Mouse (Mus musculus): Measurements from ENCODE around the gene 4930404N11Rik. TPM values are rescaled to one million over a fixed set of nuclear protein-coding genes. Genes with fewer than 3 reads are reported as not detected.

The 4930404N11Rik gene
- polyA plus RNA-seq, 1 experiment from 2014 or later: 0.86 TPM

DNA sequence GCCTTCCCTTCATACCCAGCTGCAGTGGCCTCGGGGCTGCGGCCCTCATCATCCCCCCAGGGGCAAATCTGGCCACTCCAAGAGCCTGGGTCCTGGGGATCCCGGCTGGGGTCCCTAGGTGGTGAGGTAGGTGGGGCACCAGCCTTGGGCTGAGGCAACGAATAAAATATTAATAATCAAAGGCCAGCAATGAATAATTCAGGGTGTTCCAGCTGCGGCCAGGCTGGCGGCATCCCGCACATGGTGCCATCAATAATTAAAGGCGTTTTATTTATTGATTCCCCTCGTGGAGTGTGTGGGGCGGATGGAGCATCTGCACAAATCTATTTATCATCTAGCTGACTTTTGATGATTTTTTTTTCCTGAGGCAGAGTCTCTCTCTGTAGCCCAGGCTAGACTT lies 37.9 kb upstream of the 4930404N11Rik start:
- H3K4me3 ChIP-seq (replicated peaks; ENCODE audit: low read length): no peak overlapping the region
- no peaks in the 10 kb centered on the region for H3K9me3 ChIP-seq (ENCODE audit: control insufficient read depth, low read length)
- no peak overlapping the region; the same call in 1 of the 2 replicates for H3K27ac ChIP-seq (ENCODE audit: low read length)
- no peak for ATAC-seq
- no peaks in the 10 kb centered on the region for H3K27me3 ChIP-seq (replicated peaks; ENCODE audit: control insufficient read depth, insufficient read depth, low read length)
- peaks cover 58% of the 10 kb centered on the region for H3K4me1 ChIP-seq (replicated peaks; ENCODE audit: control insufficient read depth, insufficient read depth, low read length)
- no peak overlapping the region for H3K9ac ChIP-seq (replicated peaks; ENCODE audit: low read depth, low read length)
- WGBS: 62% methylated on average over 10 of the region's 10 CpGs
- no peak overlapping the region for H3K4me2 ChIP-seq (ENCODE audit: low read length)
- peaks cover 7% of the 10 kb centered on the region; the same call in 1 of the 2 replicates for H3K36me3 ChIP-seq (ENCODE audit: control insufficient read depth, insufficient read depth)

DNA sequence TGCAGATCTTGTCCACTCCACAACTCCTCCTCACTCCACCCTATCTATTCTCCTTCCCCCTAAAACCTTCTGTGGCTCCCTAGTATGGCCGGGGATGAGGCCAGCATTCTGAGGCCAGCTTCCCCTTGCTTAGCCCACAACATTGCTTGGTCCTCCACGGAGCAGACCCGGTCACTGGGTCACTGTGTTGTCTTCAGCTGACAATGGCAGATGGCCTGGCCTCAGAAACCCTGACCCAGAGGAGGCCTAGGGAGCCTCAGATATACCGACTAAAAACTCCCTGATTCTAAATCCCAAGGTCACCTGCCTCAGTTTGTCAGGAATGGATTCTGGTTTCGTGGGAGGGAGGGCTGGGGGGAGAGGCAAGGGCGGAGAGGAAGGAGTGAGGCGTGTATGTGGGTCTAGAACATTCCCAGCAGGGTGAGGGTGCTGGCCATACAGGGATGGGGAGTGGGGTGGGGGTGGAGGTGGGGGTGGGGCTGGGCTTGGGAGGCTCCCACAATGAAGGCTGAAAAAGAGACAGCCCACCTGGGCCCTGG lies 36.7 kb upstream of the 4930404N11Rik start:
- H3K4me2 ChIP-seq (ENCODE audit: low read length): no peak overlapping the region
- H3K4me3 ChIP-seq (replicated peaks; ENCODE audit: low read length): no peak overlapping the region
- H3K9ac ChIP-seq (replicated peaks; ENCODE audit: low read depth, low read length): peak overlapping the region; percentile 33; the same call in 1 of the 2 replicates
- H3K4me1 ChIP-seq (replicated peaks; ENCODE audit: control insufficient read depth, insufficient read depth, low read length): peaks cover 46% of the 10 kb centered on the region
- WGBS: 18% methylated on average over 7 of the region's 7 CpGs
- peak overlapping the region; percentile 82 for H3K27ac ChIP-seq (ENCODE audit: low read length)
- no peaks in the 10 kb centered on the region for H3K9me3 ChIP-seq (ENCODE audit: control insufficient read depth, low read length)
- H3K36me3 ChIP-seq (ENCODE audit: control insufficient read depth, insufficient read depth): peaks cover 7% of the 10 kb centered on the region; the same call in 1 of the 2 replicates
- ATAC-seq: peak; percentile 3; the same call in 1 of the 2 replicates
- H3K27me3 ChIP-seq (replicated peaks; ENCODE audit: control insufficient read depth, insufficient read depth, low read length): no peaks in the 10 kb centered on the region

DNA sequence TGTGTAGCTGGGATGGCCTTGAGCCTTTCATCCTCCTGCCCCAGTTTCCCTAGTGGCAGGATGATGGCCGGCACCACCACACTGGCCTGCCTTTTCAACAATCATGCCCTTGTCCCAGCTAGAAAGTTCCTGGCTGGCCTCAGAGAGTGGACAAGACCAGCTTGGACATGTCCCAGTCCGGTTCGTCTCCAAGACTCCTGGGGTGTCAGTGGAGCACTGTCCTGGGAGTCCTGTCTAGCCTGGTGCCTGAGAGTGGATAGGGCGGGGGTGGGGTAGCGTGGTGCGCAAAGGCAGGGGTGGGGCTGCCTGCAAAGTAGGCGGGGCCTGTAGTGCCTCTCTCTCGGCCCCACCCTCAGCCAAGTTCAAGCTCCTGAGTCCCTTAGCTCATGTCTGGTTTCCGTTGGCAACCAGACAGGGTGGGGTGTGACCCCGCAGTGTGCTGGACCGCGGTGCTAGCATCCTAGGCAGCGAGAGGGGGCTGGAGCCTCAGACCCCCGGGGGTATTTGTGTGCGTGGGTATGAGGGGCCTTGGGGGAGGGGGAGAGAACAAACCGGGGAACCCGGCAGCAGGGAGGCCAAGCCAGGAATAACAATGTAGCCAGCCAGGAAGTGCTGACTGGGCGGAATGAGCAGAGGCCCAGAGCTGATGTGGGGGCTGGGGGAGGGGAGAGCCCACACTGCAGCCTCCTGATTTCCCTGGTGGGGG lies 36.1 kb upstream of the 4930404N11Rik start:
- WGBS: 8% methylated on average over 18 of the region's 18 CpGs
- Histone ChIP-seq H3K36me3 (ENCODE audit: control insufficient read depth, insufficient read depth) (peaks cover 3% of the 10 kb centered on the region; the same call in 1 of the 2 replicates), H3K4me2 (ENCODE audit: low read length) (no peak overlapping the region), H3K27me3 (replicated peaks; ENCODE audit: control insufficient read depth, insufficient read depth, low read length) (no peaks in the 10 kb centered on the region), H3K4me1 (replicated peaks; ENCODE audit: control insufficient read depth, insufficient read depth, low read length) (peaks cover 42% of the 10 kb centered on the region), H3K9ac (replicated peaks; ENCODE audit: low read depth, low read length) (peak overlapping the region; percentile 33), H3K27ac (ENCODE audit: low read length) (peak overlapping the region; percentile 82), H3K4me3 (replicated peaks; ENCODE audit: low read length) (no peak overlapping the region), H3K9me3 (ENCODE audit: control insufficient read depth, low read length) (no peaks in the 10 kb centered on the region)
- ATAC-seq: peak; percentile 68

DNA sequence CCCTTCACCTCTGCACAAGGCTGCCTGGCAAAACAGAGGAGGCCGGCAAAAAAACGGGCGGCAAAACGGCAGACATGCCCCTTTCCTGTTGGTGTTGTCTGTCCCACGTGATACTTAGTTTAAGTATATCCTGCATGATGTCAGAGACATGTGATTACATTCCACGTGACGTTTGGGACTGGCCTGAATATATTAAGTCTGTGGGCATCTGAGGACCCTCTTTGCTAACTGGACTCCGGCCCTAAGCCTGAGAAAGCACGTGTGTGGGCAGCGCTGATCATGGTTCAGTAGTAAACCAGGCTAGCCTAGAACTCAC lies 35.5 kb upstream of the 4930404N11Rik start:
- Histone ChIP-seq H3K36me3 (ENCODE audit: control insufficient read depth, insufficient read depth) (no peaks in the 10 kb centered on the region; the same call in 1 of the 2 replicates), H3K9ac (replicated peaks; ENCODE audit: low read depth, low read length) (peak overlapping the region; percentile 24), H3K4me1 (replicated peaks; ENCODE audit: control insufficient read depth, insufficient read depth, low read length) (peaks cover 42% of the 10 kb centered on the region), H3K4me2 (ENCODE audit: low read length) (peak overlapping the region; percentile 41), H3K27me3 (replicated peaks; ENCODE audit: control insufficient read depth, insufficient read depth, low read length) (no peaks in the 10 kb centered on the region), H3K27ac (ENCODE audit: low read length) (peak overlapping the region; percentile 82), H3K4me3 (replicated peaks; ENCODE audit: low read length) (peak overlapping the region; percentile 29), H3K9me3 (ENCODE audit: control insufficient read depth, low read length) (no peaks in the 10 kb centered on the region)
- WGBS: 35% methylated on average over 10 of the region's 10 CpGs
- 0 out of 2 replicates have a peak, but pooled peaks have one; percentile 1 for ATAC-seq

DNA sequence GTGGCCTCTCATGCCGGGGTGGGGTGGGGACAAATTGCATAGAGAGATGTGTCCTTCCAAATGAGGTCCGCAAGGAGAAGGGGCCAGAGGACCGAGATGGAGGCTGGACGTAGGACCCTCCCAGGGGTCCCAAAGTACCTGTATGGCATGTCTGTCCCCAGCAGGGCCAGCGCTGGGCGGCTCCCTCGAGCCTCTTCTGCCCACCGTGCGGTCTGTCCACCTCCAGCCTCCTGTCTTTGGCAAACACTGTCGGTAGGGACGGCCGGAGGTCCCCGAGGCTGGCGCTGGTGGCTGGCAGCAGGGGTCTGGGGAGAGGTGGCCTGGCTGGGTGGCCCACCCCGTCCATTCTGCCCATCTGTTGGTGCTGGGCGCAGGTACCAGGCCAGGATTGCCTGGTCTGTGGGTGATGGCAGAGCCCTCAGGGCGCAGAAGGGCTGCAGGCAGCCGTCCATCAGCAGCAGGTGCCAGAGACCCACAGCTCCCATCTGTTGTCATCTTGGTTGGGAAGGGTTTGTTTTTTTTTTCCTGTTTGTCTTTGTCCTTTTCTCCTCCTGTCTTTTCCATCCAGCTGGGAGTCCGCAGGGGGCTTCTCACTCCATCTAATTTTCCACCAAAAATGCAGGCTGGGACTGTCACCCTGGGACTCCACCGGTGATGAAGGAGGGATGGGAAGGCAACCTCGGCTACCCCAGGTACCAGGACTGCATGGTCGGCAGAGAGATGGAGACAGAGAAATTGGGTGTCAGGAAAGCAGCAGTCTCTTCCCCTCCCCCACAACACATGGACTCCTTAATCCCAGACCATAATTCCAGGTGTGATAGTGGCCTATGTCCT lies 35.0 kb upstream of the 4930404N11Rik start:
- Histone ChIP-seq H3K4me1 (replicated peaks; ENCODE audit: control insufficient read depth, insufficient read depth, low read length) (peaks cover 42% of the 10 kb centered on the region), H3K9ac (replicated peaks; ENCODE audit: low read depth, low read length) (peak overlapping the region; percentile 24), H3K4me2 (ENCODE audit: low read length) (peak overlapping the region; percentile 41), H3K4me3 (replicated peaks; ENCODE audit: low read length) (peak overlapping the region; percentile 29), H3K27me3 (replicated peaks; ENCODE audit: control insufficient read depth, insufficient read depth, low read length) (no peaks in the 10 kb centered on the region), H3K9me3 (ENCODE audit: control insufficient read depth, low read length) (no peaks in the 10 kb centered on the region), H3K27ac (ENCODE audit: low read length) (peak overlapping the region; percentile 82), H3K36me3 (ENCODE audit: control insufficient read depth, insufficient read depth) (no peaks in the 10 kb centered on the region; the same call in 1 of the 2 replicates)
- no peak for ATAC-seq
- 41% methylated on average over 22 of the region's 22 CpGs for WGBS

DNA sequence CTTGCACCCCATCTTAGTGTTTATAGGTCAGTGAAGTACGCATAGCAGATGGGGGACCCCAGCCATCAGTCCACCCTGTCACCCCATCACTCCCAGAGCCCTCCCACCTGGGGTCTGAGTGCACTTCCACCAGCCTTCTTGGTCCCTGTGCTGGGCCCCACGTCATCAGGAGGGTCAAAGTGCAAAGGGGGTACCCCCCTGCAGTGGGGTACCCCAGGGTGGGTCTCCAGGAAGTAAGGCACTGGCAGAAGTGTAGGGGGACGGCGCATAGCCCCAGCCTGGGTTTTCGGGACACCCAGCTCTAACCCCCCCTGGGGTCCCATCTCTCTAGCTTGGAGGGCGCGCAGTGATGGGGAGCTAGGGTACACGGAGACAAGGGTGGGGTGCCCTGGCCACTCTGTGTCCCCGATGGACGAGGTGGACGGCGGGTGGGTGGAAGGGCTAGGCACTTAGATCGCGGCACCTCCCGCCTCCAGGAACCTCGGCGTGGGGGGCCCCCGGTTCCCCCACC lies 34.2 kb upstream of the 4930404N11Rik start:
- H3K4me1 ChIP-seq (replicated peaks; ENCODE audit: control insufficient read depth, insufficient read depth, low read length): peaks cover 42% of the 10 kb centered on the region
- H3K9ac ChIP-seq (replicated peaks; ENCODE audit: low read depth, low read length): peak overlapping the region; percentile 24; the same call in 1 of the 2 replicates
- no peak for ATAC-seq
- H3K36me3 ChIP-seq (ENCODE audit: control insufficient read depth, insufficient read depth): no peaks in the 10 kb centered on the region
- peak overlapping the region; percentile 29 for H3K4me3 ChIP-seq (replicated peaks; ENCODE audit: low read length)
- H3K9me3 ChIP-seq (ENCODE audit: control insufficient read depth, low read length): no peaks in the 10 kb centered on the region
- no peak overlapping the region for H3K27ac ChIP-seq (ENCODE audit: low read length)
- WGBS: 78% methylated on average over 18 of the region's 18 CpGs
- no peaks in the 10 kb centered on the region for H3K27me3 ChIP-seq (replicated peaks; ENCODE audit: control insufficient read depth, insufficient read depth, low read length)
- peak overlapping the region; percentile 41 for H3K4me2 ChIP-seq (ENCODE audit: low read length)

DNA sequence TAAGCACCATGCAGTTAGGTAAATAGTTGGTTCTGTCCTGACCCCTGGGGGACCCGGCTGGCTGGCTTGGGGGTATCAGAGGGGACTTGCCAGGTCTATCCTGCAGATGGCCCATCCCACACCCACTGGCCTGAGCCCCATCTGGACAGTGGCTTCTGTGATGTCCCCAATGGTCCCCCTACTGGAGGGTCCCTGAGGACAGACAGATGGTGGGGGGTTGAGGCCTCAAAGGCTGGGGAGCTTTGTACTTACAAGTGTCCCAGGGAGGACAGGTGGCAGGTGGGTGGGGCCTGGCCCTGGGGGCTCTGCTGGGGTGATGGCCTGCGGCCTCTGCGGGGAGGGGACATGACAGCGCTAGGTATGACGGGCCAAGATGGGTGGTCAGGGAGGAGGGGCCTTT lies 33.7 kb upstream of the 4930404N11Rik start:
- Histone ChIP-seq H3K4me3 (replicated peaks; ENCODE audit: low read length) (no peak overlapping the region), H3K27me3 (replicated peaks; ENCODE audit: control insufficient read depth, insufficient read depth, low read length) (no peaks in the 10 kb centered on the region), H3K36me3 (ENCODE audit: control insufficient read depth, insufficient read depth) (no peaks in the 10 kb centered on the region), H3K9me3 (ENCODE audit: control insufficient read depth, low read length) (no peaks in the 10 kb centered on the region), H3K4me2 (ENCODE audit: low read length) (no peak overlapping the region), H3K27ac (ENCODE audit: low read length) (no peak overlapping the region), H3K9ac (replicated peaks; ENCODE audit: low read depth, low read length) (no peak overlapping the region), H3K4me1 (replicated peaks; ENCODE audit: control insufficient read depth, insufficient read depth, low read length) (peaks cover 42% of the 10 kb centered on the region)
- 69% methylated on average over 5 of the region's 5 CpGs for WGBS
- no peak for ATAC-seq

DNA sequence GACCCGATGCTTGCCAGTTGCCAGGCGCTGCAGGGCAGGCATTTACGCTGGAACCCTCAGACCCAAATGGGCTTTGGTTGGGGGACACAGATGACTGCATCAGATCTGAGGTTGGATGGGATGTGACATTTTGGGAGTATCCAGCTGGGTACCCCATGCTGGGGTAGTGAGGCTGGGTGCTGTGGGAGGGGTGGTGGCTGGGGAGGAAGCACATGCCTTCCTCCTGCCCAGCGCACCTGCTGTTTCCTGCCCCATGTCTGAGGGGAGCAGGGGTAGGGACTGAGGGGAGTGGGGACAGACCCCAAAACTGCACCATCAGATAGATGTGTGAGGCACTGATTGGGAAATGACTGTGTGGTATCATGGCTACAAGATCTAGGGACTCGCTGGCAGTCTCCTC lies 31.1 kb upstream of the 4930404N11Rik start:
- Histone ChIP-seq H3K4me2 (ENCODE audit: low read length) (no peak overlapping the region), H3K4me1 (replicated peaks; ENCODE audit: control insufficient read depth, insufficient read depth, low read length) (peaks cover 32% of the 10 kb centered on the region), H3K4me3 (replicated peaks; ENCODE audit: low read length) (no peak overlapping the region), H3K36me3 (ENCODE audit: control insufficient read depth, insufficient read depth) (no peaks in the 10 kb centered on the region), H3K27ac (ENCODE audit: low read length) (no peak overlapping the region), H3K27me3 (replicated peaks; ENCODE audit: control insufficient read depth, insufficient read depth, low read length) (no peaks in the 10 kb centered on the region), H3K9me3 (ENCODE audit: control insufficient read depth, low read length) (no peaks in the 10 kb centered on the region), H3K9ac (replicated peaks; ENCODE audit: low read depth, low read length) (no peak overlapping the region)
- no peak for ATAC-seq
- 74% methylated on average over 5 of the region's 5 CpGs for WGBS

DNA sequence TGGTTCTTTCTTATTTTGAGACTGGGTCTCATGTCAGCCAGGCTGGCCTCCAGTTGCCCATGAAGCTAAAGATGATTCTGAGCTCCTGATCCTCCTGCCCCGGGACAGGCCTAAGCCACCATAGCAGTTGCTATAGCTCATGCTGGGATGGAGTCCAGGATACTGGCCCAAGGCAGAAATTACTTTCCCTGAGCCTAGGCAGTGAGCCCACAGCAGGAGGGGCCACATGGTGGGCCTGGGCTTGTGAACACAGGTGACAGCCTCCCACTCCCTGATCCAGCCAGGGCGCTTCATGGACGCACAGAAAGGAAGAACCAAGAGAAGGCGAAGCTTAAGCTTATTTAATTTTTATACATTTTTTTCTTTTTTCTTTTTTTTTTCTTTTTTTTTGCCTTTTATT lies 30.2 kb upstream of the 4930404N11Rik start:
- 83% methylated on average over 4 of the region's 4 CpGs for WGBS
- ATAC-seq: no peak
- Histone ChIP-seq H3K4me1 (replicated peaks; ENCODE audit: control insufficient read depth, insufficient read depth, low read length) (peaks cover 23% of the 10 kb centered on the region), H3K27ac (ENCODE audit: low read length) (no peak overlapping the region), H3K9me3 (ENCODE audit: control insufficient read depth, low read length) (no peaks in the 10 kb centered on the region), H3K9ac (replicated peaks; ENCODE audit: low read depth, low read length) (no peak overlapping the region), H3K36me3 (ENCODE audit: control insufficient read depth, insufficient read depth) (no peaks in the 10 kb centered on the region), H3K27me3 (replicated peaks; ENCODE audit: control insufficient read depth, insufficient read depth, low read length) (no peaks in the 10 kb centered on the region), H3K4me2 (ENCODE audit: low read length) (no peak overlapping the region), H3K4me3 (replicated peaks; ENCODE audit: low read length) (no peak overlapping the region)

Data from forebrain, embryonic 16.5 days (tissue).